Mouse (Mus musculus): ENCODE measurements around the gene Gm29735.

Gene Gm29735

DNA sequence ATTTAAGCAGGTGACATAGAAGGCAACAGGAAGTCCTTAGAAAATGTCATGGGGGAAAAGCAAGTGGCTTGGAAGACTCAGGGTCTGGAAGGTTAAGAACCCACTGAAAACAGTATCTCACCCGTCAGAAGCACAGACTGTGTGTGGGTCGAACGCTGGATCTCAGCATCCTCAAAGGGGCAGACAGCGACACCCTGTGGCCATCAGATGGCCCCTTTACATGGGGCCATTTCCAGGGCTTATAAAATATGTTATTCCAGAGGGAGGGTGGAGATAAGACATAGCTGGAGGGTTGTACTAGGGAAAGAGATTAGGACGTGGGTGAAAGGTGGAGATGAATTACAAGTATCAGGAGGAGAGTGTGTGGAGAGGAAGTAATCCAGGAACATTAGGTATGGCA is 37.3 kb downstream of the Gm29735 start:
- DNase-seq = peak in 1 of 2 experiments; percentile 12
